Mouse (Mus musculus) MEL (cell line): ENCODE measurements around the gene Adprhl2.

ENCODE experiments used
- CHD2 ChIP-seq: IDR thresholded peaks from 2 replicates; pipeline ENCODE4 v1.6.1; 2011; ENCODE audit warnings: low read length, improper control_type of control experiment
- CTCF ChIP-seq, 3 experiments: IDR thresholded peaks in 2 of 3; conservative IDR thresholded peaks in 1 of 3; 2 replicates each; pipeline ENCODE4 v1.5.1; 2011 to 2012; ENCODE audit warnings: low read length in 3 of 3, low read depth in 2 of 3, mild to moderate bottlenecking in 2 of 3, improper control_type of control experiment in 1 of 3, inconsistent platforms in 1 of 3, mixed read lengths in 1 of 3, moderate library complexity in 1 of 3; ENCODE audit not compliant: control insufficient read depth in 1 of 3, insufficient read depth in 1 of 3, poor library complexity in 1 of 3, severe bottlenecking in 1 of 3
- E2F4 ChIP-seq: IDR thresholded peaks from 2 replicates; pipeline ENCODE4 v1.6.1; 2011; ENCODE audit warnings: low read depth, low read length, improper control_type of control experiment, borderline replicate concordance
- MAX ChIP-seq: IDR thresholded peaks from 2 replicates; pipeline ENCODE4 v1.6.1; 2011; ENCODE audit warnings: low read length, improper control_type of control experiment
- MYC ChIP-seq: IDR thresholded peaks from 2 replicates; pipeline ENCODE4 v1.6.1; 2011; ENCODE audit warnings: low read depth, mild to moderate bottlenecking, low read length, improper control_type of control experiment, moderate library complexity
- POLR2A ChIP-seq, 2 experiments: IDR thresholded peaks; 2 replicates each; pipeline ENCODE4 v1.6.1; 2011 to 2012; ENCODE audit warnings: low read length in 2 of 2, mild to moderate bottlenecking in 2 of 2, control low read depth in 1 of 2, improper control_type of control experiment in 1 of 2, low read depth in 1 of 2, moderate library complexity in 1 of 2; ENCODE audit not compliant: control insufficient read depth in 1 of 2, insufficient read depth in 1 of 2, poor library complexity in 1 of 2
- ZMIZ1 ChIP-seq: IDR thresholded peaks from 2 replicates; pipeline ENCODE4 v1.6.1; 2012; ENCODE audit warnings: low read depth, mild to moderate bottlenecking, inconsistent platforms, low read length, improper control_type of control experiment, moderate library complexity

DNA sequence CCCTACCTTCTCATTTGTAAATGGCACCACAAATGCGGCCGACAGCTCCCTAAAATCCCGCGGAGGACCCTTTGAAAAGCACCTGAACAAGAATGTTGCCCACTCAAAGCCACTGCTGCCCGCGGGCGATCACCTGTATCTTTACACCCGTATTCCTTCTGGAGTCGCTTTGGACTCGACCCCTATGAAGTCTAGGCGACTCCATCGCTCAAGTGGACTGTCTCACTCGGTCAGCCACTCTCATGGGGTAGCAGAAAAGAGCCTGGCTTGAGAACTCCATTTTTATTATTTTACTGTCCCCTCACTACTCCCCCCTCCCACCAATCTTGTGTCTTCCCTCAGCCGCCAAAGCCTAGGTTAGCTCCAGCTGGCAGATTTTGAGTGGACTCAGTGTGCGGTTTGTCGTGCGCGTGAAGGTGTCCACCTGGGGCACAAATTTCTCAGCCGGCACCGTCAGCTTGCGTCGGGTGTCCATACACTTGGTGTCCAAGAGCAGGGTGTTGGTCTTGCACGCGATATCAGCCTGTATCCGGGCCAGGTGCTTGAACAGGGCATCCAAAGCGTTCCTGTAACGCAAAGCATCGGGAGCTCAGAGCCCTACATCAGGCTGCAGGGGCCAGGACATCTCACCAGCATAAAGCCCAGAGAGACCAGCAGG is 480 bp upstream of the Adprhl2 start:
- TF ChIP-seq MAX (no peak), POLR2A (IDR thresholded peaks at IDR 0.05; ENCODE audit: control insufficient read depth in 1 of 2, insufficient read depth in 1 of 2, low read depth in 1 of 2, low read length in 2 of 2, poor library complexity in 1 of 2) (no peak), CTCF (IDR thresholded peaks at IDR 0.05 in 2 of 3, conservative IDR thresholded peaks at IDR 0.05 in 1 of 3; ENCODE audit: control insufficient read depth in 1 of 3, insufficient read depth in 1 of 3, low read depth in 2 of 3, low read length in 3 of 3, poor library complexity in 1 of 3, severe bottlenecking in 1 of 3) (no peak), MYC (no peak), E2F4 (no peak), CHD2 (no peak), ZMIZ1 (no peak)
